Mouse (Mus musculus) left cerebral cortex, postnatal 4 days (tissue): ENCODE measurements around the gene Aqp1. TPM values are rescaled to one million over a fixed set of nuclear protein-coding genes. Genes with fewer than 3 reads are reported as not detected.

Source experiments
- DNase-seq: peaks from one replicate; pipeline ENCODE4 v3.0.0-alpha.2; 2022
- intact Hi-C: fragments of 180-260 bp; cut with DNase I; formaldehyde crosslinking; loops from one replicate; pipeline ENCODE4 v1.15.1; 2025
- total RNA-seq, 2 experiments: library from RNA; stranded (reverse); gene quantifications; 2 replicates each; pipeline ENCODE4 v1.2.3; 2021

Aqp1 gene
- total RNA-seq: 1 to 10 TPM; 2.0 to 2.2 TPM

DNA sequence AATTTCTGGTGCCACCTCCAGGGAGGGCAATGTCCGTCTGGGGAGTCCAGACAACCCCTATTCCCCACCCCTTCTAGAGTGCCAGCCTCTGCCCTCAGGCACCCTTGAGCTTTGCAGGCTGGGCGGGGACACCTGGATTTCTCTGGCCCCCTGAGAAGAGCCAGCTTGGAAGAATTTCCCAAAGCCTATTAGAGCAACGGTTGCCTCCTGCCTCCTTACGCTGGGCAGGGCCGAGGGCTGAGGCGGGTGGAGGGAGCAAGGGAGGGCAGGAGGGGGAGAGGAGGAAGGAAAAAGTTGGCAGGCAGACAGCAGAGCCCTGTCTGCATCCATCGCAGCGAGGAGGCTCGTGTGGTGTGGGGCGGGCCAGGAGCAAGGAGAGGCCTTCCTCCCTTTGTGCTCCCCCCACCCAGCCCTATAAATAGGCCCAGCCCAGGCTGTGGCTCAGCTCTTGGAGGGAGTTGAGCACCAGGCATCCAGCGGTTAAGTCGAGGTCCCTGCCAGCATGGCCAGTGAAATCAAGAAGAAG is at the start of gene Aqp1:
Gene Aqp1, plus strand, starts transcription at position 444 of the 526 bp plus-strand sequence.
- peak; percentile 74 for DNase-seq
- intact Hi-C loops: no loop called here

DNA sequence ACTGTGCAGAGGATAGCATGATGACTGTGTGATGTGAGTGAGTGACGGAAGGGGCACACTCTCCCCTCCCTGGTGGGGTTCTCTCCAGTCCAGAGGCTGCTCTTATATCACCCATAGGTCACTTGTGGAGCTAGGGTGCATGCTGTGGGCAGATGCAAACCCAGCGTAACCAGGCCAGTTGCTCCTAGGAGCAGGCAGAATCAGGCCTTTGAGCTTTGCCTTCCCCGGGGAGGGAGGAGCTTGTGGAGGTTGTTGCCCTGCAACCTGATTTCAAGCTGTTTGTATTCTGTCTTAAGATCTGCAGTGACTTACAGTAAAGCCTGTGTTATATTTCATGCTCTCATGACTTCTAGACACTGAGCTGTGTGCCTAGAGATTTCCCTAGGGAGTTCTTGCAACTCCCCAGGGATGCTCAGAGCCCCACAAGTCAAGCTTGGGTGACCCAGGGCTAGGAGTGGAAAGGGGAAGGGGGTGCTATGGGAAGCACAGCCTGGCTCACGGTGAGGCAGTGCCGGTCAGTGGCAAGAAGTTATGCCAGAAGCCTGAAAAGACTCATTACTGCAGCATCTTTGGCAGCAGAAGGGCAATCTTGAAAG is 48.1 kb upstream of the Aqp1 start:
- intact Hi-C loops: no loop called here
- DNase-seq: no peak

DNA sequence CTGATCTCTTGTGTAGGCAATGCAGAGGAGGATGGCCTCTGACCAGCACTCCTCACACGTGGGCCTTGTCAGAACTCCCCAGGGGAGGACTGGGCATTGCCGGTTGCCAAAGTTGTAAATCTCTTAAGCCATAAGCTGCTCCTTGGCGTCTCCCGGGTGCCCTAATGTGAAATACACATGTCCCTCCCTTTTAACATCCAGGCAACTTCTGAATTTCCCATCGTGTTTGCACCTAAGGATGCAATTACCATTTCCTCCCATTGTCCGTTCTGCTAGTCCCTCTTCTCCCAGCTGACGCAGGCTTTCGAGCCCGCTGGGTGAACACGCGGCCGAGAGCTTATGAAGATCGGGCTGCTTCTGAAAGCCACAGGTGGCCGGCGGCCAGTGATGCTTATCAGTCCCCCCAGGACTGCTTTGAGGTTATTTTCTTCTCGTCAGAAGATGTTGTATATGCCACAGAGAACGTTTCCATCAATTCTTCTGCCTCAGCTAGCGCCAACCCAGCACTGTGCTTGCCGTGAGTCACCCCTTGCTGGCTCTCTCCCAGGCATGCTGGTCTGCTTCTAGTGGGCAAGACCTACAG is 41.6 kb upstream of the Aqp1 start:
- DNase-seq: peak; percentile 24
- intact Hi-C loops: no loop called here

DNA sequence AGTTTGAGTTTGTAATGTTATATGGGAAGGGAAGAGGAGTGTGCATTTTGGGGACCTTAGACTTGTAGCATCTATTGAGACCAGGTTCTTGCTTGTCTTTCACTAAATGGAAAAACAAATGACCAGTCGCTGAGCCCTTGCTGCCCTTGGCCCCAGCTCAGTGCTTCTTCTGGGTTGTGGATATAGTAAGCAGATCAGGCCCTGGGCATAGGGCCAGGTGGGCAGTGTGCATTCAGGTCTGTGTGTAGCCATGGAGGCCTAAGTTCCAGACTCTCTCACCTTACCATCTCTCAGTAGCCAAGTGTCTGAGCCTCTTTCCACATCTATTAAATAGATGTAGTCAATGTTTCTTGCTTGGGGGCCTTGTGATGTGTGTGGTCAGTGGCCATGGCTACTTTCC is 40.9 kb upstream of the Aqp1 start:
- intact Hi-C loops: no loop called here
- peak; percentile 34 for DNase-seq

DNA sequence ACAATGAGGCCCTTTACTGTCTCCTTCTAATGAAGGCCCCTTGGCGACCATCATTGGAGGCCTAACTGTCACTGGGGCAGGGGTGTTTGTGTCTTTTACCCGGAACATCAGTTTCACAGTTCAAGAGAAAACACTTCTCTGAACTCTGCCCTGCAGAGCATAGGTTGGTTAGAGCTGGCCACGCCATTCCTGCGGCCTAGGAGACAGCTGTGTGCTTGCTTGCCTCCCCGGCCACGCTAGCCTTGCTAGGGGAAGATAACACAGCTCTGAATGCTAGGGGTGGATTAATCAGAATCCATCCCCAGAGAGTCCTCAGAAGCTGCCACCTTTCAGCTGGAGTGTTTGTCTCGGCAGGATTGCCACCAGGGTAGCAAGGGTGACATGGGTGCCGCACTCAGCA is 36.8 kb upstream of the Aqp1 start:
- DNase-seq: no peak

DNA sequence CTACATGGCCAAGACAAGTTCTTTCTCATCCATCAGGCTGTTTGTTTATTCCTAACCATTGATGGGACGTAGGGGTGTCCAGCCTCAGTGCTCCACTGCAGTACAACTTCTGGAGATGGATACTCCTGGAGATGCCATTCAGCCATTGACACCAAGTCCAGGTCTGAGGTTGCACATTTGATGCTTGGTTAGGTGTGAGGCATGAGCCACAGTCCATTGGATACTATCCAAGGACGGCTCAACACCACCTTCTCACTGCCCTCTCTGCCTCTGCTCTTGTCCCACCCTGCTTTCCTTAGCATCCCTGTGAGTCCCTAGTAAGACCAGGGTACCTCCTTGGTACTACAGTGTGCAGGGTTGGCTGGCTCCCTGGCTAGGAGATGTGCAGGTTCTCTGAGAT is 36.3 kb upstream of the Aqp1 start:
- intact Hi-C loops: no loop called here
- DNase-seq: no peak

More for the DNA sequence above, 36.8 kb upstream of the Aqp1 start:
- intact Hi-C loops: no loop called here

DNA sequence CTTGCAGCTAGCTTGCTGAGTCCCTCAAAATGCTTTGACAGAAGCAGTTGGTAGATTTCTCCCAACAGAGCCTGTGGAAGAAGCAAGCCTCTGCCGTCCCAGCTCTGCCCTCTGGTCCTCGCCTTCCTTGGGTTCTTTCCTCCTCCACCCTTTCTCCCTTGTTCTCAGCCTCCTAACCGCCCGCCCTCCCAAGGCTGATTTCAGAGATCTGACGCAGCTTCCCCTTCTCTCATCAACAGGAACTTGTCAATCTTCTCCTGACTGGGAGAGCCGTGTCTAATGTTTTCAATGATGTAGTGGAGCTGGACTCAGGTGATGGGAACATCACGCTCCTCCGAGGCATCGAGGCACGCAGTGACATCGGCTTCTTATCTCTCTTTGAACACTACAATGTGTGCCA is 35.5 kb upstream of the Aqp1 start:
- no peak for DNase-seq
- intact Hi-C loops: no loop called here

DNA sequence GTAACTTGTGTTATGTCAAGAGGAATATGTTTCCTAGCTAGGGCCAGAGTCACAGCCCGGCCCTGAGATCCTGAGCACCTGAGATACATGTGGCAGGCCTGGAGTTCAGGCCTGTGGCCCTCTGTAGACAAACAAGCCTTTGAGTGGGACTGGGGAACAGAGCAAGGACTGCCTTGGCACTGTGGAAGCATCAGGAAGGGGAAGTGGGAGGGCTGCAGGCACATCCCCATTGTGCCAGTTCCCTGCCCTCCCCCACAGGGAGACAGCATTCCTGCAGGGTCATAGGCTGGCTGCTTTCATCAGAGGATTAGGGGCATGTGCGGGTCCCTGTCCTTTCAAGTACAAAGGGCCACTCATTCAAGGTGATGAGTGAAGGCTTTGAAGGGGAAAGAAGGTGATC is 26.1 kb upstream of the Aqp1 start:
- no peak for DNase-seq
- intact Hi-C loops: no loop called here

DNA sequence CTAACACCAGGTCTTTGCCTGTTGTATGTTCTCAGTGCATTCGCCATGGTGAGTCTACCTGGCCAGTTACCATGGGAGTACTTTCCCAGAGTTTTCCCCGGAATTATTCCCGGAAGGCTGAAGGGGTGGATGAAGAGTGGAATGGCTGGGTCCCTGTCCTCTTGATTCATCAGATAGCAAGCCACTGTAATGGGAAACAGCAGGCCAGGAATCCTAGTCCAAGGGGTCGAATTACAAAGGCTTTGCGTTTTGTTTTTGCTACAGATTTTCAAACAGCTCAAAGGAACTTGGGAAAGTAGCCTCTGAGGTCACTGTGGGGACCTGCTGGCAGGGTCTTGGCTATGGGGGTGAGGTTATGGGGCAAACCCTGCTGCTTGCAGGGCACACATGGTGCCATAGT is 24.3 kb upstream of the Aqp1 start:
- intact Hi-C loops: no loop called here
- DNase-seq: no peak

DNA sequence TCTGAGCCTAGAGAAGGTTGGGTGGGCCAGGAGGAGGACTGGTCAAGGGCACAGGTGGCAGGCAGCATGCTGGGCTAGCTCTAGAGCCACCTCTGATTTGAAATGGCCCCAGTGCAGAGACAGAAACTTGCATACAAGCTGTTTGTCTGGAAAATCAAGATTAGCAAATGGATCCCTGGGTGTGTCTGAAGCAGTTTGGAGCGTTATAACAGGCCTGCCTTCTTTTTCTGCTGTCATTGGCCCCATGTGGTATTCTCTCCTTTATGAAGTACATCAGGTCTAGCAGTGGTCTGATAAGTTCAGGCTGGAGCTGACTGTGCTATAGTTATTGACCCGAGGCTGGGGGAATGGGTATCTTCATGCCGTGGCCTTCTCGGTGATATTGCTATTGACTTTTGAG is 22.3 kb upstream of the Aqp1 start:
- intact Hi-C loops: no loop called here
- DNase-seq: no peak

DNA sequence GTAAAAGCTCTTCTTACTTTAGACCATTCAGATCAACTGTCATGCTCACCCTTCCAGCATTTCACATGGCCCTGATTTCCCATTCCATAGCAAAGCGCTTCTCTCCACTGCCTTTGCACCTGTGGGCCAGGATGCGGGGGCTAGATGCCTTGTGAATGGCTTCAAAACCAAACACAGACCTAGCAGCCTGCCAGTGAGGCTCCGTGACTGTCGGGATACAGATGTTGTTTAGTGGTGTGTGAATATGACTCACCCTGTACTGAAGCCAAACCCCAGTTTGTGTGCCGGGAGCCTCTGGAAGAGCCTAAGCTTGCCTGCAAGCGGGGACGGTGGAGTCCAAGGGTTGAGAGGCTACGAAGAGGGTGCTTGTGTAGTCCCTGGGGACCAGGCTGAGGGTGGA is 21.6 kb upstream of the Aqp1 start:
- DNase-seq: no peak

DNA sequence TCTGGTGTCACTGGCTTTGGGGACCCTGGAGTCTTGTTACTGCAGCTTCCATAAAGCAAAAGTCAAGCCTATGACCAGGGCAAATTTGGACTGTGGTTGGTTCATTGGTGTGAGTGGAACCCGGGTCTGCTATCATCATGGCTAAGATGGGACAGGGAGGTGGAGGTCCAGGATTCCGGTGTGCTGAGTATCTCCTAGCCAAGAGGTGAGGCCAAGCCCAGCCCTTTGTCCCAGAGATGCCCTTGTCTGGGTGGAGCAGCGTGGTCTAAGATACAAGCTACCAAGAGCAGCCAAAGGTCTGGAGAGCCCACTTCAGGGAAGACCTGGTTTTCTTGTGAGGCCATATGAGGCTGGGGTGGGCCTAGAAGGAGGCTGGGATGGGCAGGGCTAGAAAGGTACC is 17.6 kb upstream of the Aqp1 start:
- intact Hi-C loops: no loop called here
- no peak for DNase-seq

More for the DNA sequence above, 21.6 kb upstream of the Aqp1 start:
- intact Hi-C loops: no loop called here

DNA sequence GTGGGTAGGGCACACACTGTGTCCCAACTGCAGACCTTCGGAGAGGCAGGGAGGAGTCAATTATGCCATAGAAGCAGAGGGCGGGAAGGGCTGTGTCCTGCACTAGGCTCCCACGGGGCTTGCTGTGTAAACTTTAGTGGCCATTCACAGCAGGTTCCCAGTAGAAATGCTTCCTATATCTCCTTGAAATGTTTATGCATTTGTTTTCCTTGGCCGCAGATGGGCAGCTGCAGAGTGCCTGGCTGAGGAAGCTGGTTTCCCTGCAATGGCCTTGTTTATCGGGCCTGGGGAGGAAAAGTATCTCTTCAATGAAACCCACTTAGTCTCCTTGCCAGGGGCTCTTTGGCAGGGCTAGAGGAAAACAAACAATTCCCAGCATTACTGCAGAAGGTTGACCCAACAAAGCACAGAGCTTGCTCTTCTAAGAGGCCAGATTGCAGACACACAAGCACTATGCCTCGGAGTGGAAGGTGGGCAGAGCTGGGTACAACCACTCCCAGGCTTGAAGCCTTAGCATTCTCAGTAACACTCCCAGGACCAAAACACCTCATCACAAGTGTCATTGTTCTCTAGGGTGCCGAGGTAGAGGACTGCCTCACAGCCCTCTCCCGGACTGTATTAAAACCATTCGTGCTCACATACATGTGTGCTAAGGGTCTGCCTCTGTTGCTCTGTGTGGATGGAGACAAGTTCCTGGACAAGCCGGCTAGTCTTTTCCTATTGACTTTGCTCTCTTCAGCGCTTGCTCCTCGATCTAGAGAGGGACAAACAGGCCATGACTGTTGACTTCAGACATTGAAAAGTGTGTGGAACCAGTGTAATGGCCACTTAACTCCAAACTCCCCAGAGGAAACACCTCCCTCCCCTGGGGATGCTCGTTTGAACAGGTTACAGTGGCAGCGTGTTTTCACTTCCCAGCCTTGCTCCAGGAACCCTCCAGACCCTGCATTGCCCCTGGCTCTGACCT is 16.4 kb upstream of the Aqp1 start:
- no peak for DNase-seq
- intact Hi-C loops: no loop called here

DNA sequence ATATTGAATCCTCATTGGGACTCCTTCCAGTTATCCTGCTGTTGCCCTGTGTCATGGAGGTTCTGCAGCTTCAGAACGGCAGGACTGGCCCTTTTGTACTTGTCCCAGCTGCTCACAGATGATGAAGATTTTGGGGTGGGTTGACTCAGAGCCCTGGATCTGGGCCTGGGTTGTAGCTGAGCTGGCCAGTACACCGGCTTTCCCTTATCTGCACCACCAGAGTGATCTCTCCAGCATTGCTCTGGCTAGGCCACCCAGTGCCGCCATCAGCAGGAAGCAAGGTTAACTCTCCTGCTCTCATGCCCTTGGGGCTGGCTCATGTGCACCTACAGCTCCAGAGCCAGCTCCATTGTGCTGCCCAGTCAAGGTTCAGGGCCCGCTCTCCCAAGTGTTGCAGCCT is 15.3 kb upstream of the Aqp1 start:
- intact Hi-C loops: no loop called here
- DNase-seq: no peak

DNA sequence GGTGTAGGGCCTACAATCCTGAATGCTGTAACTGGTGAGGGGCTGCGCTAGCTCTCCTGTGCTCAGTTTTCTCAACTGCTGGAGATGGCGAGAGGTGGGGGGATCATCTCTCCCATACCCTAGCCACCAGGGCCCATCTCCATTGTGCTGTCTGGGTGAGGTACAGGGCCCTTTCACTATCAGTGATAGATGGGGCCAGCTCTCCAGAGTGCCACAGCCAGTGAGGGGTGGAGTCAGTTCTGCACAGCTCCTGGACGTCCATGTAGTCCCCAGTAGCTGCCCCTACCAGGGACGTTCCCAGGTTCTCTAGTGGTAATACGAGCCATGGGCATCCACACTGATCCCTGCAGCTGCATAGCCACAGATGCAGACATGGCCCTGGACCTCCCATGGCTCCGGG is 14.7 kb upstream of the Aqp1 start:
- DNase-seq: no peak
- intact Hi-C loops: no loop called here

DNA sequence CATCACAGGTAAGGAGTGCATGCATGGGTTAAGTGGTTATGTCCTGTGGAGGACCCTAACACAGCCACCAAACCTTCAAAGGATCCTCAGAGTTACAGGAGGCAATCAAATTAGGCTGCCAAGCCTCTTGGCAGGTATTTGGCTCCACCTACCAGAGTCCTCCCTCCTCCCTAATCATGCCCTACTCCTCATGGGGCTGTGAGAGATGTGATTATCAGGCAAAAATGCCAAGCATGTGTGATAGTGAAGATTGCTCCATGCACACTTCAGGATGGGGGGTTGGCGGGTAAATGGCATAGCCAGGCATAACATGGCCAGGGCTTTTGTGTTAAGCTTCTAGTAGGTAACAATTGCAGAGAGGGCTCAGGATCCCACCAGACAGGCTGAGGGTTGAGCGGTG is 13.3 kb upstream of the Aqp1 start:
- no peak for DNase-seq
- intact Hi-C loops: no loop called here

DNA sequence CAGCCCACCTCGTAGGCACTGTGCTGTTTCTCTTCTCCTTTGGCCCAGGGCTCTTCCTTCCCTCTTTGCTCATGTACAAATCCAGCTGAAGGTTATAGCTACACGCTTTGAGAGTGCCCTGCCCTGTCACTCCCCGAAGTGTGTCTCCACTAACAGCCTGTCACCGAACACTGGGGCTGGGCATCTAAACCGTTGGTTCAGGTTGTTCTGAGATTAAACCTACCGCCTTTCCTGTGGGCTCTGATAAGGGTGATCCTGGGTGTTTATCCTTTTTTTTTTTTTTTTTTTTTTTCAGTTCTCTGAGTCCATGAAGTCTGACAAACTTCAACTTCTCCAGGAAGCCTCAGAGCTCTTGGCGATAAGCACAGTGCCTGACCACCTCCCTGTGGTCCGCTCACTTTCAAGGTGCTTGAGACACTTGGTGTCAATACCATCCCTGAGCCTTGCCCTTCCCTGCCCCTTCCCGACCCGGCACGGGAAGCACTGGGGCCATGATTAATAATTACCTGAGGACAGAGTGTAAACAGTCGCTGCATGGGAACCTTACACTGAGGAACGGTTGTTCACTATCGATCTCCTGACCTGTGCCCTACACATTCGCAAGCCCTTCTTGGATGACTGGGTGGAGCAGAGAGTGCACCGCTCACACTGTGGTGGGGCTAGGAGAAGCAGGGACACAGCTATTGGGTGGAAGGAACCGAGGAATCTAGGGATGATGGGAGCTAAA is 12.2 kb upstream of the Aqp1 start:
- no peak for DNase-seq
- intact Hi-C loops: no loop called here

DNA sequence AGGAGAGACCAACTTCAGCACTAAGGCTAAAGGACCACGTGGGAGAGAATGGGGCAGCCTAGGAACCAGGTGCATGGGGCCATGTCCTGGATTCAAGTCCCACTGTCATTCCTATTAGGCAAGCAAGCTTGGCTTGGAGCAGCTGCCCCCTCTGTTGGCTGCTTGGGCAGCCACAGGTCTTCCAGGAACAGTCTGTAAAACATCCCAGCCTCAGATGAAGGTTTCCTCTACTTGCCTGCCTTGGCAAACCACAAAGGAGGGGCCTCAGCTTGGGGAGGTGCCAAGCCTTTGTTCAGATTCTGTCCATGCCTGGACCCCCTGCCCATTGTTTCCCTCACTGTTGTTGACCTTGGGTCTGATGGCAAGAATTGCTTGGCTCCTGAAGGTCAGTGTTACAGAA is 11.4 kb upstream of the Aqp1 start:
- intact Hi-C loops: no loop called here
- DNase-seq: no peak

DNA sequence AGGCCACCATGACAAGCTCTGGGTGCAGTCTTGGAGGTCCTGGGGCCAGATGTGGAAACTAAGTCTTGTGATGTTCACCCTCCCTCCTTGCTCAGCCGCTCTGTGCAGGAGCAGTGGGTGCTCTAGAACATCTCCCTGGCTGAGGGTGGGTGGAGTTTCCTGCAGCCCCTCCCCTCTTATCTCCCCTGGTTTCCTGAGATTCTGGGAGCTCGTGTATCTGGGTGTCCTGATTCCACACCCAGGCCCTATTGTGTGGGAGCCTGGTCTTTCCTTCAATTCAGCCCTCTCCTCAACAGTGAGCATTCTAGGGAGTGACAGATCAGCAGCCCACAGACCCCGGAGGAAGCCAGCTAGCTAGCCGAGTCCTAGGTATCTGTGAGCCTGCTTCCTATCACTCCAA is 9.9 kb upstream of the Aqp1 start:
- intact Hi-C loops: no loop called here
- no peak for DNase-seq

DNA sequence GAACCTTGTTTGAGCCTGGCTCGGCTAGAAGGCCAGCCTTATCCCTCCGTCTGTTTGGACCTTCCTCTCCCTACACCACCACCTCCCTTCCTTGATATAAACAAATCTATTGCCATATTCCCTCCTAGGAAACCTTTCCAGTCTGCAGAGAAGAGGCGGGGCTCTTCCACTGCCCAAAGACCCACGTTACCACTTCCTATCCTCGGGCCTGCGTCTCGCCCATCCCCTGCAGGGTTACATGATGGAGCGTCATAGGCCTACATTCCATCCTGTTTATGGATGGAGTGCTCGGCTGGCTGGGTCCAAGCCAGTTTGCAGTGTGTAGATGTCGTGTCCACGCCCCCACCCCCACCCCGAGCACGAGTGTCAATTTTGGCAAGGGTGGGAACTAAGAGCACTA is 8.9 kb upstream of the Aqp1 start:
- intact Hi-C loops: no loop called here
- no peak for DNase-seq

DNA sequence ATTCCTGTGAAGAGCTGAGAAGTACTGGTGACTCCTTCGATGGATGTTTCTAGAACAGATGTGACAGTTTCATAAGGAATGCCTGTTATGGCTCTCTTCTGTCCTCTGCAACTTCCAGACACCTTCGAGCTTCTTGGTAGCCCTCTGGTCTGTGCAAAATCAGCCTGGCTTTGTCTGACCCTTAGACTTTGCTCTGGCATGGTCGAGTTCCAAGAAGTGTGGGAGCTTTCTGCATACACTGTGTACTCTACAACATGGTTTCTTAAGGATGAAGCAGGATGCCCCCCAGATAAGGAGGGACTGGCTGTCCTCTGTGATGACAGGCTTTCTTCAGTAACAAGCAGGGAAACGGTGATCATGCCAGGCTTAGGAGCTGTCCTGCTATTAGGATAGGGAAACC is 8.1 kb upstream of the Aqp1 start:
- DNase-seq: no peak
- intact Hi-C loops: no loop called here
